In the genomic region with DNA sequence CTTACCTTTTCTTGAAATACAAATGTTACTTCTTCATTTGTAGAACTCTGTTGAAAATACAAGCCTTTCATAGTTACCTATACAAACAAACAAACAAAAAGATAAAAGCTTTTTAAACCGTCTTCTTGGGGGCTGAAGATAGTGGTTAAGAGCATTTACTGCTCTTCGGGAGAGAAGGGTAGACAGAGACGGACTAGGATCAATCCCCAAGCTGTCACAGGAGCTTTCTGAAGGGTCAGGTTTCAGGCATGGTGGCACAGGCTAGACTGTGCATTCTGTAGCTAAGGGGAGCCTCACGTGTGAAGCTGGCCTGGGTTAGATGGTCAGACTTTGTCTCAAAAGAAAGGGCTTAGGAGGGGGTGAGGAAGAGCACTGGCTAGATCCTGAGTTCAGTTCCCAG, we compare ENCODE assay signal across 20 mouse cellular contexts. TPM values are rescaled to one million over a fixed set of nuclear protein-coding genes. Genes with fewer than 3 reads are reported as not detected.
DNase-seq lines count a peak whose midpoint lies in the region; ATAC-seq and TF ChIP-seq lines count a peak whose summit lies in the region.
"Had no signal": no experiment of that assay in that cellular context is flagged by ENCODE, and none has a peak within 500 bp of the region (broad histone marks: within the 10 kb centered on the region; RNA-seq: fewer than 3 reads in every experiment).

No protein-coding gene starts in this region.

- no peaks in the 10 kb centered on the region for H3K27me3 ChIP-seq in heart, embryonic 11.5 days (ENCODE audit: control insufficient read depth, insufficient read depth, low read length)
- no peaks in the 10 kb centered on the region for H3K27me3 ChIP-seq in megakaryocyte, embryonic 14.5 days (replicated peaks)
- no peaks in the 10 kb centered on the region for H3K27me3 ChIP-seq in erythroblast, embryonic 14.5 days (ENCODE audit: control insufficient read depth)
- H3K27me3 ChIP-seq in liver, postnatal 0 days (ENCODE audit: insufficient read depth, low read length): no peaks in the 10 kb centered on the region
- H3K27me3 ChIP-seq: kidney, embryonic 15.5 days; limb, embryonic 13.5 days; neural tube, embryonic 12.5 days had no signal

- intact Hi-C loops in heart, postnatal 25 days (cut with DNase I): no loop called here

- no peak for ATAC-seq in heart, embryonic 11.5 days (replicated peaks; ENCODE audit: insufficient number of reproducible peaks, low FRiP score, low TSS enrichment)
- ATAC-seq in megakaryocyte, adult 5-6 weeks (ENCODE audit: poor library complexity, severe bottlenecking): no peak
- ATAC-seq in liver, postnatal 0 days: peak; percentile 71
- ATAC-seq: hindbrain, embryonic 16.5 days; intestine, postnatal 0 days had no signal

- no peak for TF ChIP-seq EP300 in liver, postnatal 0 days (IDR thresholded peaks at IDR 0.05; ENCODE audit: low read depth)

- no peaks in the 10 kb centered on the region for H3K4me1 ChIP-seq in heart, embryonic 11.5 days (ENCODE audit: control insufficient read depth, insufficient read depth, low read length)
- H3K4me1 ChIP-seq in megakaryocyte, embryonic 14.5 days: peaks cover 38% of the 10 kb centered on the region
- H3K4me1 ChIP-seq in erythroblast, embryonic 14.5 days (ENCODE audit: control insufficient read depth): peaks cover 56% of the 10 kb centered on the region
- H3K4me1 ChIP-seq in liver, postnatal 0 days (ENCODE audit: insufficient read depth): peaks cover 8% of the 10 kb centered on the region; the same call in 1 of the 2 replicates
- H3K4me1 ChIP-seq: limb, embryonic 13.5 days; neural tube, embryonic 12.5 days had no signal

- peak overlapping the region; percentile 84 for H3K27ac ChIP-seq in heart, embryonic 11.5 days (ENCODE audit: low read depth, low read length)
- peak overlapping the region; percentile 95 for H3K27ac ChIP-seq in liver, postnatal 0 days (ENCODE audit: low read depth)
- H3K27ac ChIP-seq: heart, adult 2 months; kidney, embryonic 15.5 days; limb, embryonic 13.5 days; midbrain, embryonic 10.5 days; neural tube, embryonic 12.5 days had no signal

- peak overlapping the region; percentile 15; the same call in 1 of the 2 replicates for H3K4me2 ChIP-seq in heart, embryonic 11.5 days
- H3K4me2 ChIP-seq in liver, postnatal 0 days (ENCODE audit: low read depth, low read length): peak overlapping the region; percentile 30; the same call in 1 of the 2 replicates
- H3K4me2 ChIP-seq: kidney, embryonic 15.5 days; limb, embryonic 13.5 days; neural tube, embryonic 12.5 days had no signal

- DNase-seq in heart, postnatal 25 days (ENCODE audit: low spot score): no peak
- DNase-seq in liver, postnatal 0 days: no peak
- DNase-seq in ovary, postnatal 10 days (ENCODE audit: low spot score): no peak
- no peak for DNase-seq in embryo, embryonic 9.5 days (ENCODE audit: extremely low spot score)
- DNase-seq: adrenal gland, adult 2 months; B cell, adult 2 months; cerebellum, adult 8-10 months; right cerebral cortex, adult 18-20 months; thymus, postnatal 4 days had no signal

- H3K9me3 ChIP-seq in heart, embryonic 11.5 days (replicated peaks; ENCODE audit: control insufficient read depth, low read length): no peaks in the 10 kb centered on the region
- H3K9me3 ChIP-seq in megakaryocyte, embryonic 14.5 days: peaks cover 14% of the 10 kb centered on the region
- H3K9me3 ChIP-seq in erythroblast, embryonic 14.5 days (ENCODE audit: control insufficient read depth, low read length): peaks cover 8% of the 10 kb centered on the region
- H3K9me3 ChIP-seq in liver, postnatal 0 days (ENCODE audit: low read length): no peaks in the 10 kb centered on the region
- H3K9me3 ChIP-seq: kidney, embryonic 15.5 days; limb, embryonic 13.5 days; midbrain, embryonic 10.5 days; neural tube, embryonic 12.5 days had no signal

- 61% methylated on average over 4 of the region's 4 CpGs for WGBS in heart, embryonic 11.5 days (ENCODE audit: insufficient replicate concordance)
- whole genome bisulfite sequencing in liver, postnatal 0 days (ENCODE audit: insufficient replicate concordance): 56% methylated on average over 4 of the region's 4 CpGs

- H3K9ac ChIP-seq in heart, embryonic 11.5 days (ENCODE audit: low read depth, low read length): no peak overlapping the region
- H3K9ac ChIP-seq in liver, postnatal 0 days (replicated peaks): no peak overlapping the region
- H3K9ac ChIP-seq: kidney, embryonic 15.5 days; limb, embryonic 13.5 days; neural tube, embryonic 12.5 days had no signal

- no peak for TF ChIP-seq CTCF in liver, postnatal 0 days (IDR thresholded peaks at IDR 0.05; ENCODE audit: low read depth)

- no peak overlapping the region for H3K4me3 ChIP-seq in heart, embryonic 11.5 days (ENCODE audit: low read depth, low read length)
- peak overlapping the region; percentile 38 for H3K4me3 ChIP-seq in megakaryocyte, embryonic 14.5 days (replicated peaks)
- H3K4me3 ChIP-seq in erythroblast, embryonic 14.5 days (replicated peaks): peak overlapping the region; percentile 49
- no peak overlapping the region for H3K4me3 ChIP-seq in liver, postnatal 0 days (ENCODE audit: low read depth, low read length)
- H3K4me3 ChIP-seq: heart, adult 2 months; kidney, embryonic 15.5 days; limb, embryonic 13.5 days; midbrain, embryonic 10.5 days; neural tube, embryonic 12.5 days had no signal

- peaks cover 4% of the 10 kb centered on the region; the same call in 1 of the 2 replicates for H3K36me3 ChIP-seq in heart, embryonic 11.5 days (ENCODE audit: control insufficient read depth, insufficient read depth, low read length)
- H3K36me3 ChIP-seq in megakaryocyte, embryonic 14.5 days (replicated peaks; ENCODE audit: low read length): peaks cover 92% of the 10 kb centered on the region
- peaks cover 85% of the 10 kb centered on the region for H3K36me3 ChIP-seq in erythroblast, embryonic 14.5 days (ENCODE audit: control insufficient read depth)
- H3K36me3 ChIP-seq in liver, postnatal 0 days (replicated peaks; ENCODE audit: insufficient read depth, low read length): peaks cover 28% of the 10 kb centered on the region

RNA-seq across cellular contexts. Expression of gene Cryzl1, which starts 11.4 kb away (rescaled TPM):
- 54.5 and 54.7 TPM in 2 replicates for polyA plus RNA-seq in heart, embryonic 11.5 days (2014; fragmentation: Nextera tagmentation; extraction: Ambion mirVana)
- total RNA-seq in heart, postnatal 25 days (2021): 10 to 100 TPM; 22.7 to 24.7 TPM
- polyA plus RNA-seq in megakaryocyte, embryonic 14.5 days (2012; ENCODE audit: insufficient read depth, low replicate concordance): 9.9 TPM in 1 of 2 replicates, not detected in the other
- 61.0 and 73.7 TPM in 2 replicates for total RNA-seq in megakaryocyte, adult 5-6 weeks (2015)
- total RNA-seq in megakaryocyte, adult 5-6 weeks (2017): 66.0 and 69.4 TPM in 2 replicates
- polyA plus RNA-seq in erythroblast, embryonic 14.5 days (2012): 0.28 and 0.30 TPM in 2 replicates
- 27.3 and 27.4 TPM in 2 replicates for polyA plus RNA-seq in liver, postnatal 0 days (2015; fragmentation: Nextera tagmentation; extraction: Ambion mirVana)

RNA-seq across cellular contexts. Expression of gene Itsn1, which starts 11.7 kb away (rescaled TPM):
- 26.6 and 29.5 TPM in 2 replicates for polyA plus RNA-seq in heart, embryonic 11.5 days (2014; fragmentation: Nextera tagmentation; extraction: Ambion mirVana)
- total RNA-seq in heart, postnatal 25 days (2021): 10 to 100 TPM; 40.8 to 56.7 TPM
- 24.6 and 49.2 TPM in 2 replicates for polyA plus RNA-seq in megakaryocyte, embryonic 14.5 days (2012; ENCODE audit: insufficient read depth, low replicate concordance)
- total RNA-seq in megakaryocyte, adult 5-6 weeks (2015): 12.0 and 15.6 TPM in 2 replicates
- 12.5 and 24.2 TPM in 2 replicates for total RNA-seq in megakaryocyte, adult 5-6 weeks (2017)
- 31.5 and 32.6 TPM in 2 replicates for polyA plus RNA-seq in erythroblast, embryonic 14.5 days (2012)
- 17.5 and 19.7 TPM in 2 replicates for polyA plus RNA-seq in liver, postnatal 0 days (2015; fragmentation: Nextera tagmentation; extraction: Ambion mirVana)

RNA-seq across cellular contexts. Expression of gene Donson, which starts 28.8 kb away (rescaled TPM):
- 20.5 and 20.7 TPM in 2 replicates for polyA plus RNA-seq in heart, embryonic 11.5 days (2014; fragmentation: Nextera tagmentation; extraction: Ambion mirVana)
- 1 to 10 TPM; 2.5 to 3.7 TPM for total RNA-seq in heart, postnatal 25 days (2021)
- polyA plus RNA-seq in megakaryocyte, embryonic 14.5 days (2012; ENCODE audit: insufficient read depth, low replicate concordance): 4.6 and 11.1 TPM in 2 replicates
- total RNA-seq in megakaryocyte, adult 5-6 weeks (2015): 17.8 and 32.6 TPM in 2 replicates
- total RNA-seq in megakaryocyte, adult 5-6 weeks (2017): 23.5 and 50.1 TPM in 2 replicates
- 6.7 and 6.9 TPM in 2 replicates for polyA plus RNA-seq in erythroblast, embryonic 14.5 days (2012)
- polyA plus RNA-seq in liver, postnatal 0 days (2015; fragmentation: Nextera tagmentation; extraction: Ambion mirVana): 12.4 and 14.2 TPM in 2 replicates

Comparison
In these comparisons a context has a peak if more than half of its experiments do, and no peak if none do; other contexts are left out.
1. H3K4me3 ChIP-seq: peak in megakaryocyte, embryonic 14.5 days (single experiment) and erythroblast, embryonic 14.5 days (single experiment); none in heart, embryonic 11.5 days (single experiment) and liver, postnatal 0 days (single experiment).